Mouse (Mus musculus) left cerebral cortex, postnatal 14 days (tissue): ENCODE data around the gene Lin7c. TPM values are rescaled to one million over a fixed set of nuclear protein-coding genes. Genes with fewer than 3 reads are reported as not detected.

ENCODE experiments used
- DNase-seq, 2 experiments: peaks; one replicate each; pipeline ENCODE4 v3.0.0; 2021 to 2022; ENCODE audit warnings: low spot score in 2 of 2, mixed read lengths in 1 of 2
- intact Hi-C: fragments of 180-260 bp; cut with DNase I; formaldehyde crosslinking; loops from one replicate; pipeline ENCODE4 v1.15.1; 2025
- total RNA-seq, 2 experiments: library from RNA; stranded (reverse); gene quantifications; 2 replicates each; pipeline ENCODE4 v1.2.3; 2021

The Lin7c gene
- total RNA-seq, 2 experiments from 2014 or later = 82.2 to 83.1 TPM

- DNase-seq = no peak
- intact Hi-C loops = no loop called here
These were observed 22.1 kb downstream of the Lin7c start for GRCm38 (mm10) chr2:109912766-109913165.

GRCm38 (mm10) chr2:109913241-109913640 lies 22.6 kb downstream of the Lin7c start:
- intact Hi-C loops = no loop called here
- no peak for DNase-seq

GRCm38 (mm10) chr2:109914601-109915000 lies 23.9 kb downstream of the Lin7c start:
- DNase-seq = no peak
- intact Hi-C loops = no loop called here

GRCm38 (mm10) chr2:109916782-109917495 lies 26.3 kb downstream of the Lin7c start:
- intact Hi-C loops = loop anchor here (5.0 kb wide), 2 partner anchors 80 to 100 kb away; partner anchors contain the start of gene Ccdc34
- DNase-seq = no peak

GRCm38 (mm10) chr2:109917496-109918413 lies 27.1 kb downstream of the Lin7c start, which contains the start of gene Lgr4:
Lgr4 (plus strand) TSS chr2:109917647.
- intact Hi-C loops = loop anchor here (5.0 kb wide), 2 partner anchors 80 to 100 kb away; partner anchors contain the start of gene Ccdc34
- peak; percentile 92 to 93 for DNase-seq

GRCm38 (mm10) chr2:109918592-109919262 lies 28.1 kb downstream of the Lin7c start:
- DNase-seq = no peak
- intact Hi-C loops = loop anchor here (5.0 kb wide), 2 partner anchors 79 to 99 kb away; partner anchors contain the start of gene Ccdc34

- intact Hi-C loops = no loop called here
- no peak for DNase-seq
These were observed 29.8 kb downstream of the Lin7c start for GRCm38 (mm10) chr2:109920471-109920870.

GRCm38 (mm10) chr2:109921298-109922035 lies 30.8 kb downstream of the Lin7c start:
- DNase-seq = no peak
- intact Hi-C loops = no loop called here

- no peak for DNase-seq
- intact Hi-C loops = no loop called here
These were observed 31.7 kb downstream of the Lin7c start for GRCm38 (mm10) chr2:109922306-109922705.

GRCm38 (mm10) chr2:109923031-109923430 lies 32.4 kb downstream of the Lin7c start:
- no peak for DNase-seq
- intact Hi-C loops = no loop called here

- intact Hi-C loops = no loop called here
- DNase-seq = no peak
These were observed 33.3 kb downstream of the Lin7c start for GRCm38 (mm10) chr2:109923945-109924344.

- no peak for DNase-seq
- intact Hi-C loops = no loop called here
These were observed 36.3 kb downstream of the Lin7c start for GRCm38 (mm10) chr2:109926984-109927383.

- DNase-seq = no peak
- intact Hi-C loops = no loop called here
These were observed 36.8 kb downstream of the Lin7c start for GRCm38 (mm10) chr2:109927446-109927845.

GRCm38 (mm10) chr2:109927876-109928275 lies 37.2 kb downstream of the Lin7c start:
- DNase-seq = no peak
- intact Hi-C loops = no loop called here

GRCm38 (mm10) chr2:109928791-109929190 lies 38.1 kb downstream of the Lin7c start:
- intact Hi-C loops = no loop called here

GRCm38 (mm10) chr2:109929256-109929655 lies 38.6 kb downstream of the Lin7c start:
- intact Hi-C loops = no loop called here

More at GRCm38 (mm10) chr2:109928791-109929190, 38.1 kb downstream of the Lin7c start:
- no peak for DNase-seq

GRCm38 (mm10) chr2:109930366-109930765 lies 39.7 kb downstream of the Lin7c start:
- no peak for DNase-seq
- intact Hi-C loops = no loop called here

More at GRCm38 (mm10) chr2:109929256-109929655, 38.6 kb downstream of the Lin7c start:
- no peak for DNase-seq

- intact Hi-C loops = no loop called here
- no peak for DNase-seq
These were observed 40.1 kb downstream of the Lin7c start for GRCm38 (mm10) chr2:109930771-109931170.
